Mouse (Mus musculus) heart, adult 2 months (tissue): Measurements from ENCODE around the gene Fhit. TPM values are rescaled to one million over a fixed set of nuclear protein-coding genes. Genes with fewer than 3 reads are reported as not detected.

Source experiments
- DNase-seq, 2 experiments: peaks; one replicate each; pipeline ENCODE4 v3.0.0; 2021
- H3K27ac ChIP-seq: fragments of 200-600 bp; 2 replicates; pipeline ENCODE4 v1.8.1; 2022
- H3K27me3 ChIP-seq: fragments of 200-500 bp; 2 replicates; pipeline ENCODE4 v1.6.1; 2012; ENCODE audit warnings: mild to moderate bottlenecking, low read length, inconsistent platforms, mixed read lengths; ENCODE audit not compliant: control insufficient read depth, insufficient read depth
- H3K36me3 ChIP-seq: fragments of 200-500 bp; 2 replicates; pipeline ENCODE4 v1.6.1; 2012; ENCODE audit warnings: low read length, inconsistent platforms; ENCODE audit not compliant: control insufficient read depth, insufficient read depth
- H3K4me1 ChIP-seq: fragments of 200-500 bp; 2 replicates; pipeline ENCODE4 v1.6.1; 2011; ENCODE audit warnings: low read length; ENCODE audit not compliant: control insufficient read depth, insufficient read depth
- H3K4me3 ChIP-seq: fragments of 200-600 bp; 2 replicates; pipeline ENCODE4 v1.8.1; 2022
- H3K79me2 ChIP-seq: fragments of 200-500 bp; replicated peaks from 2 replicates; pipeline ENCODE4 v1.6.1; 2012; ENCODE audit warnings: mild to moderate bottlenecking, inconsistent platforms, low read length, moderate library complexity, mixed read lengths; ENCODE audit not compliant: control insufficient read depth, insufficient read depth
- H3K9ac ChIP-seq: fragments of 200-500 bp; 2 replicates; pipeline ENCODE4 v1.6.1; 2012; ENCODE audit warnings: low read depth, mild to moderate bottlenecking, control low read depth, inconsistent platforms, low read length, mixed read lengths
- CTCF ChIP-seq: fragments of 200-600 bp; IDR thresholded peaks from 2 replicates; pipeline ENCODE4 v1.8.1; 2022; ENCODE audit warnings: antibody characterized with exemption, mild to moderate bottlenecking, moderate library complexity
- EP300 ChIP-seq: fragments of 200-500 bp; IDR thresholded peaks from 2 replicates; pipeline ENCODE4 v1.6.1; 2011; ENCODE audit warnings: low read depth, low read length, control low read depth; ENCODE audit not compliant: insufficient read depth
- POLR2A ChIP-seq: fragments of 200-500 bp; IDR thresholded peaks from 2 replicates; pipeline ENCODE4 v1.6.1; 2011; ENCODE audit warnings: mild to moderate bottlenecking, low read depth, low read length, control low read depth; ENCODE audit not compliant: insufficient read depth
- WGBS: fragments of 180-500 bp; shearing (Covaris S2); methylation state at CpG from one replicate; pipeline ENCODE4 v1.1.7; 2018; 5-methylcytosine and 5-hydroxymethylcytosine counted together
- intact Hi-C: fragments of 180-260 bp; cut with DNase I; formaldehyde crosslinking; loops from one replicate; pipeline ENCODE4 v1.15.1; 2025
- polyA plus RNA-seq: library from polyadenylated mRNA; depleted of rRNA; stranded (reverse); fragments of >200 nt; gene quantifications from 2 replicates; pipeline ENCODE4 v1.2.3, GENCODE M21; 2012
- total RNA-seq, 2 experiments: library from RNA; stranded (reverse); gene quantifications; 2 replicates each; pipeline ENCODE4 v1.2.3; 2021

Gene Fhit
- total and polyA plus RNA-seq, 3 experiments = 1.7 to 2.3 (median 1.7) TPM

GRCm38 (mm10) chr14:10545916-10546315 is 615.9 kb downstream of the Fhit start:
- DNase-seq = no peak
- intact Hi-C loops = no loop called here
- Histone ChIP-seq H3K27ac (no peak overlapping the region), H3K79me2 (no peaks in the 10 kb centered on the region), H3K36me3 (no peaks in the 10 kb centered on the region), H3K4me3 (no peak overlapping the region), H3K27me3 (no peaks in the 10 kb centered on the region), H3K9ac (no peak overlapping the region), H3K4me1 (no peaks in the 10 kb centered on the region)
- TF ChIP-seq CTCF = no peak
- no peak for TF ChIP-seq POLR2A
- no peak for TF ChIP-seq EP300
- 50% methylated on average over 3 of the region's 3 CpGs for WGBS

GRCm38 (mm10) chr14:10534862-10535261 is 627.0 kb downstream of the Fhit start:
- no peak for DNase-seq
- Histone ChIP-seq H3K27ac (no peak overlapping the region), H3K4me3 (no peak overlapping the region), H3K27me3 (no peaks in the 10 kb centered on the region), H3K9ac (no peak overlapping the region), H3K4me1 (no peaks in the 10 kb centered on the region), H3K79me2 (no peaks in the 10 kb centered on the region), H3K36me3 (no peaks in the 10 kb centered on the region)
- intact Hi-C loops = no loop called here
- TF ChIP-seq POLR2A (no peak), EP300 (no peak), CTCF (no peak)
- 82% methylated on average over 2 of the region's 2 CpGs for WGBS

- 65% methylated on average over 8 of the region's 8 CpGs for WGBS
- DNase-seq = no peak
- H3K27me3 ChIP-seq = no peaks in the 10 kb centered on the region
Measured at GRCm38 (mm10) chr14:10531748-10532500, 629.9 kb downstream of the Fhit start.

GRCm38 (mm10) chr14:10526800-10527199 is 635.0 kb downstream of the Fhit start:
- Histone ChIP-seq H3K4me3 (no peak overlapping the region), H3K27ac (no peak overlapping the region), H3K9ac (no peak overlapping the region), H3K4me1 (no peaks in the 10 kb centered on the region), H3K27me3 (no peaks in the 10 kb centered on the region), H3K79me2 (no peaks in the 10 kb centered on the region), H3K36me3 (no peaks in the 10 kb centered on the region)
- no peak for TF ChIP-seq POLR2A
- no peak for TF ChIP-seq EP300
- no peak for TF ChIP-seq CTCF
- WGBS = 29% methylated on average over 2 of the region's 2 CpGs
- DNase-seq = no peak
- intact Hi-C loops = no loop called here

More at GRCm38 (mm10) chr14:10531748-10532500, 629.9 kb downstream of the Fhit start:
- TF ChIP-seq POLR2A (no peak), CTCF (no peak), EP300 (no peak)
- no peaks in the 10 kb centered on the region for H3K79me2 ChIP-seq
- no peak overlapping the region for H3K27ac ChIP-seq
- H3K4me3 ChIP-seq = no peak overlapping the region
- no peaks in the 10 kb centered on the region for H3K4me1 ChIP-seq
- intact Hi-C loops = no loop called here
- H3K36me3 ChIP-seq = no peaks in the 10 kb centered on the region
- no peak overlapping the region for H3K9ac ChIP-seq

- Histone ChIP-seq H3K9ac (no peak overlapping the region), H3K4me3 (no peak overlapping the region), H3K27me3 (no peaks in the 10 kb centered on the region), H3K4me1 (no peaks in the 10 kb centered on the region), H3K36me3 (no peaks in the 10 kb centered on the region), H3K27ac (no peak overlapping the region), H3K79me2 (no peaks in the 10 kb centered on the region)
- 78% methylated on average over 4 of the region's 4 CpGs for WGBS
- no peak for DNase-seq
- intact Hi-C loops = no loop called here
- TF ChIP-seq EP300 = no peak
- no peak for TF ChIP-seq CTCF
- no peak for TF ChIP-seq POLR2A
Measured at GRCm38 (mm10) chr14:10525786-10526185, 636.0 kb downstream of the Fhit start.

GRCm38 (mm10) chr14:10514026-10514425 is 647.8 kb downstream of the Fhit start:
- no peaks in the 10 kb centered on the region for H3K4me1 ChIP-seq
- TF ChIP-seq POLR2A (no peak), EP300 (no peak)

More at GRCm38 (mm10) chr14:10514026-10514425, 647.8 kb downstream of the Fhit start:
- Histone ChIP-seq H3K9ac (no peak overlapping the region), H3K36me3 (no peaks in the 10 kb centered on the region), H3K27me3 (no peaks in the 10 kb centered on the region), H3K79me2 (no peaks in the 10 kb centered on the region), H3K4me3 (no peak overlapping the region), H3K27ac (no peak overlapping the region)
- no peak for DNase-seq
- intact Hi-C loops = no loop called here
